Mouse (Mus musculus): Measurements from ENCODE around the gene Sh3bp4.

GRCm38 (mm10) chr1:89127163-89127562, 56.9 kb downstream of the Sh3bp4 start:
- no peak for TF ChIP-seq CTCF (IDR thresholded peaks at IDR 0.05; ENCODE audit: low read depth, low read length)
- TF ChIP-seq POLR2A (IDR thresholded peaks at IDR 0.05; ENCODE audit: borderline replicate concordance, low read depth, low read length), result no peak

Measured in bone marrow macrophage, adult 2 months (primary cell).